Mouse (Mus musculus) intestine, embryonic 15.5 days (tissue): ENCODE results near the gene Sox15. TPM values are rescaled to one million over a fixed set of nuclear protein-coding genes. Genes with fewer than 3 reads are reported as not detected.
A peak's percentile ranks its signal among the peaks of the same experiment; 100 is the strongest.

Source experiments
- ATAC-seq: fragments of 200-750 bp; cut with Nextera tagmentation; 2 replicates; pipeline ENCODE4 v1.8.0; 2017; ENCODE audit warnings: moderate TSS enrichment, moderate library complexity
- H3K27ac ChIP-seq: fragments of 300-500 bp; sonication (generic); 2 replicates; pipeline ENCODE4 v1.5.1; 2015; ENCODE audit warnings: mild to moderate bottlenecking, inconsistent platforms
- H3K27me3 ChIP-seq: fragments of 300-500 bp; sonication (generic); replicated peaks from 2 replicates; pipeline ENCODE4 v1.6.1; 2015; ENCODE audit warnings: inconsistent platforms
- H3K36me3 ChIP-seq: fragments of 300-500 bp; sonication (generic); 2 replicates; pipeline ENCODE4 v1.6.1; 2015; ENCODE audit warnings: inconsistent platforms
- H3K4me1 ChIP-seq: fragments of 300-500 bp; sonication (generic); replicated peaks from 2 replicates; pipeline ENCODE4 v1.6.1; 2015; ENCODE audit warnings: inconsistent platforms
- H3K4me2 ChIP-seq: fragments of 300-500 bp; sonication (generic); replicated peaks from 2 replicates; pipeline ENCODE4 v1.6.1; 2015; ENCODE audit warnings: mild to moderate bottlenecking, inconsistent platforms
- H3K4me3 ChIP-seq: fragments of 300-500 bp; sonication (generic); replicated peaks from 2 replicates; pipeline ENCODE4 v1.5.1; 2015; ENCODE audit warnings: inconsistent platforms
- H3K9ac ChIP-seq: fragments of 300-500 bp; sonication (generic); 2 replicates; pipeline ENCODE4 v1.6.1; 2015; ENCODE audit warnings: inconsistent platforms
- H3K9me3 ChIP-seq: fragments of 300-500 bp; sonication (generic); 2 replicates; pipeline ENCODE4 v1.6.1; 2016; ENCODE audit warnings: inconsistent platforms
- WGBS: fragments of 180-500 bp; shearing (Covaris S2); methylation state at CpG from one replicate; pipeline ENCODE4 v1.1.7; 2015; 5-methylcytosine and 5-hydroxymethylcytosine counted together
- polyA plus RNA-seq: library from polyadenylated mRNA; unstranded; fragments of >200 nt; fragmentation: Nextera tagmentation; extraction: Ambion mirVana; gene quantifications from 2 replicates; pipeline ENCODE4 v1.2.1, GENCODE M21; 2015

Gene Sox15
- polyA plus RNA-seq, 1 experiment from 2014 or later: not detected

DNA sequence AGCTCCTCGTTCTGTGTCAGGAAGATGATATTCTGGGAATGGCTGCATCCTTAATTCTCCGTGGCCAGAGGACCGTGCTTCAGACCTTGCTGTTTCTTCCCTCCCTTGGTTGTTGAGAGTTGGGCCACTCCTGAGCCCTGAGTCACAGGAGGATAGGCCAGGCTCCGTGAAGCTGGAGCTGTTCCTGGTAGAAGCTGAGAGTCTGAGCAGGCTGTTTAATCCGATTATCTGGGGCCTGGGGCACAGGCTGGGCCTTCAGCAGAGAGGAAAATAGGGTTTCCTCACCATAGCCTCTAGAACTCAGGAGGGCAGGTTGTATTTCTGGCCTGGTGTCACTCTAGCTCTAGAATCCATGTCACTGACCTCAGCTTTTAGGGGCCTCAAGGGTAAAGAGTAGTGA is 1.7 kb upstream of the Sox15 start:
- Histone ChIP-seq H3K4me2 (no peak overlapping the region), H3K9ac (no peak overlapping the region), H3K4me3 (no peak overlapping the region), H3K9me3 (no peaks in the 10 kb centered on the region), H3K27me3 (no peaks in the 10 kb centered on the region), H3K27ac (no peak overlapping the region), H3K4me1 (peaks cover 12% of the 10 kb centered on the region), H3K36me3 (peaks cover 53% of the 10 kb centered on the region)
- WGBS: 71% methylated on average over 5 of the region's 5 CpGs
- ATAC-seq: no peak

DNA sequence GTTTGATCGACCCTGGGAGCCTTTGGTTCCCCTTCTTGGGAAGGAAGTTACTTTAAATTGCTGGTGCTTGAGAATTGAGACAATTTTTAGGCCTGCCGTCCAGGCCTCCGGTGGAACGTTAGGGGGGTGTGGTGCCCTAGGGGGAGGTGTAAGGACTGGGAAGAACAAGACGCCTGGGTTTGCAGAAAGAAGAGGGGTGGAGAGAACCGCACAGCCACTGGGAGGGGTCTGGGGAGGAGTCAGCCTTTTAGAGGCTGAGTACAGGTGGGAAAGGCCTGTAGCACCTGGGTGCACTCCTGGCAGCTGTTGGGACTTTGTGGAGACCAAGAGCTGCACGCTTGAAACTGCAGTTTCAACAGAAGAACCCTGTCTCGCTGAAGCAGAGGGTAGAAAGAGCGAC is 354 bp upstream of the Sox15 start:
- no peak for ATAC-seq
- 39% methylated on average over 9 of the region's 9 CpGs for WGBS
- no peak overlapping the region for H3K4me3 ChIP-seq
- no peak overlapping the region for H3K4me2 ChIP-seq
- peak overlapping the region; percentile 51 for H3K27ac ChIP-seq
- H3K36me3 ChIP-seq: peaks cover 47% of the 10 kb centered on the region
- no peaks in the 10 kb centered on the region for H3K9me3 ChIP-seq
- H3K4me1 ChIP-seq: peaks cover 12% of the 10 kb centered on the region
- 0 out of 2 replicates have a peak overlapping the region, but pooled peaks have one; percentile 13 for H3K9ac ChIP-seq
- no peaks in the 10 kb centered on the region for H3K27me3 ChIP-seq

DNA sequence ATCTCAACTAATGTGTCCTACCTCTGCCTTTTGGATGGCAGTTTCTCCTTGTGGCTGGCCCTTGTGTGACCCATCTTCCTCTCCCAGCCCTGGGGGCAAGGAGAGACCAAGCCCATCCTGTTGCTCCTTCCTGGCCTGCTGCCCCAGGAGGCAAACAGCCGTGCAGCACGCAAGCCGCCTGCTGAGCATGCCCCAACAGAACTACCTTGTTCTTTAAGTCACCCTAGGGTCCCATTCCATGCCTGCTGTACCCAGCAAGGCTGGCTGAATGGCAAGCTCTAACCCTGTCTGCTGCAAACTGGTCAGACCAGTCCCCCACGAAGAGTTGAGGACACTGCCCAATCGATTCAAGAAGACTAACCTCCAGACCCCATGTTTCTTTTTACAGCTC is 946 bp downstream of the Sox15 start:
- 86% methylated on average over 5 of the region's 5 CpGs for WGBS
- Histone ChIP-seq H3K9ac (no peak overlapping the region), H3K27me3 (no peaks in the 10 kb centered on the region), H3K4me2 (no peak overlapping the region), H3K36me3 (peaks cover 37% of the 10 kb centered on the region), H3K27ac (no peak overlapping the region), H3K4me3 (no peak overlapping the region), H3K9me3 (no peaks in the 10 kb centered on the region), H3K4me1 (peaks cover 12% of the 10 kb centered on the region)
- no peak for ATAC-seq

DNA sequence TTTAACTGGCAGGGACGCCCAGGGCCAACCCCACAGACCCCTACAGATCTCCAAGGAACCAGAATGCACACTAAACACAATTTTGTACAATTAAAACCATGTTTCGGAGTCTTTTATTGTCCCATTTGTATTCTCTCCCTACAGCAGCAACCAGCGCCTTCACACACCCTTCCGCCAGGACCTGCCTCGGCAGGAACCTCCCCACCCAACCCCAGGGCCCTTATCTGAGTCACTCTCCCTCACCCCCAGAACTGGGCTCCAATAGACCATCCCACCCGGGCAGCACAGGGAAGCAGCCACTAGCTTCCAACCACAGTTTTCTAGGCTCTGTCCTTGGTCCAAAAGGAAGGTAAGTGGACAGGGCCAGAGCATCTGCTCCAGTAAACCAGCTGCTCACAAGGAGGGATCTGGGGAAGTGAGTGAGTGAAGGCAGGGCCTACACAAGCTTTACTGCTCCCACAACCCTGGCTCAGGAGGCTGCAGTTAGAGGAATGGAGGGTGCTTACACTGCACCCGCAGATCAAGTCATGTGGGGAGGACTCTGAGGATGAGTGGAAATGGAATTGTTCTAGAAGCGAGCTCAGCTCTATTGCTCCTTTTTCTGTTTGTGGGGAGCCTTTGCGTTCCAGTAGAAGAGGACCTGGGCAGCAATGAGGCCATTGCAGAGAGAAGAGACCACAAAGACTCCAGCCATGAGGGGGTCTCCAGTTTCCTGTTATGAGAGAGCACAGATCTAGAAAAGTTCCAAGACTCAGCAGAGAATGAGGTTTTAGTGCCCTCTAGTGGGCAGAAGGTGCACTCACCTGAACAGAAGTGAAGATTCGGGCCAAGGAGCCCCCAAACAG is 1.7 kb downstream of the Sox15 start:
- H3K9me3 ChIP-seq: no peaks in the 10 kb centered on the region
- H3K4me3 ChIP-seq: no peak overlapping the region
- no peak overlapping the region for H3K9ac ChIP-seq
- H3K27ac ChIP-seq: no peak overlapping the region
- no peaks in the 10 kb centered on the region for H3K27me3 ChIP-seq
- 69% methylated on average over 10 of the region's 10 CpGs for WGBS
- H3K4me1 ChIP-seq: peaks cover 16% of the 10 kb centered on the region
- peaks cover 31% of the 10 kb centered on the region for H3K36me3 ChIP-seq
- no peak overlapping the region for H3K4me2 ChIP-seq
- no peak for ATAC-seq

DNA sequence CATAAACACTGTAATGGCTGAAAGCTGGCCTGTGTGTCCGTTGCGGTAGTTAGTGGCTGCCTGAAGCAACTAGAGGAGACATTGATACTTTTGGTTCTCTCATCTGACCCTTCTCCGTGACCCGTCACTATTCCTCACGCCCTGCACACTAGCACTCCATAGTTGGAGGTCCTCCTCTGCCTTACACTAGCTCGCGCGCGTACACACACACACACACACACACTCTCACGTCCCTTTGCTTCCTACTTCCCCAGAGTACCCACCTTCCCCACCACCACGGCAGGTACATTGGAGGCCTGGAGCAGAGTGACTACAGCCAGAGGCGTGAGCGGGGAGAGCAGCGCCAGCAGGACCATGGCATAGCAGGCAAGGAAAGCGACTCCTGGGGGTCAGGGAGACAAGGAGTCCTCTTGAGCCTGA is 2.4 kb downstream of the Sox15 start:
- no peak for ATAC-seq

DNA sequence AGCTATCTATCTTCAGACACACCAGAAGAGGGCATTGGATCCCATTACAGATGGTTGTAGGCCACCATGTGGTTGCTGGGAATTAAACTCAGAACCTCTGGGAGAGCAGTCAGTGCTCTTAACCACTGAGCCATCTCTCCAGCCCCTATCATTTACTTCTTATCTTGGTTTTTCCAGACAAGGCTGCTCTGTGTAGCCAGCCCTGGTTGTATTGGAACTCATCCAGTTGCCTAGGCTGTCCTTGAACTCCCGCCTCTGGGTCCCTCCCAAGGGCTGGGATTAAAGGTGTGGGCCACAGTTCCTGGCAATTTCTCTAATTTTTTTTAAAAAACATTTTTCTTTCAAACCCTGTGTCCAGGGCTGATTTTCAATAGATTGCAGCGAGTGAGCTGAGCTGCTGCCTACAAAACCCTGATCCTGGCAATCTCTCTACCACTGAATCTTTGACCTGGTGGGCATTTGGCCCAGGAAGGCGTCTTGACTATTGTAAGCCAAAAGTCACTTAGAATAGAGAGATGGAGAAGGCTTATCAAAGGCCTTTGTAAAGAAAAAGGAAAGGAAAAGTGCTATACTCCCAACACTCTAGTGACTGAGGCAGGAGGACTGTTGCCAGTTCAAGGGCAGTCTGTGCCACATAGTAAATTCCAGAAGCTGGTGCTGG is 6.2 kb downstream of the Sox15 start:
- H3K4me3 ChIP-seq: peak overlapping the region; percentile 39
- no peaks in the 10 kb centered on the region for H3K27me3 ChIP-seq
- no peaks in the 10 kb centered on the region for H3K9me3 ChIP-seq
- 76% methylated on average over 3 of the region's 3 CpGs for WGBS
- peak overlapping the region; percentile 44 for H3K9ac ChIP-seq
- peaks cover 10% of the 10 kb centered on the region for H3K4me1 ChIP-seq
- H3K27ac ChIP-seq: peak overlapping the region; percentile 96
- H3K36me3 ChIP-seq: peaks cover 15% of the 10 kb centered on the region
- ATAC-seq: no peak
- H3K4me2 ChIP-seq: peak overlapping the region; percentile 60

More for the DNA sequence above, 2.4 kb downstream of the Sox15 start:
- H3K4me1 ChIP-seq: peaks cover 16% of the 10 kb centered on the region
- H3K4me3 ChIP-seq: no peak overlapping the region
- no peak overlapping the region for H3K9ac ChIP-seq
- no peaks in the 10 kb centered on the region for H3K27me3 ChIP-seq
- WGBS: 82% methylated on average over 15 of the region's 15 CpGs
- peaks cover 25% of the 10 kb centered on the region for H3K36me3 ChIP-seq
- no peak overlapping the region for H3K27ac ChIP-seq
- H3K9me3 ChIP-seq: no peaks in the 10 kb centered on the region
- no peak overlapping the region for H3K4me2 ChIP-seq

DNA sequence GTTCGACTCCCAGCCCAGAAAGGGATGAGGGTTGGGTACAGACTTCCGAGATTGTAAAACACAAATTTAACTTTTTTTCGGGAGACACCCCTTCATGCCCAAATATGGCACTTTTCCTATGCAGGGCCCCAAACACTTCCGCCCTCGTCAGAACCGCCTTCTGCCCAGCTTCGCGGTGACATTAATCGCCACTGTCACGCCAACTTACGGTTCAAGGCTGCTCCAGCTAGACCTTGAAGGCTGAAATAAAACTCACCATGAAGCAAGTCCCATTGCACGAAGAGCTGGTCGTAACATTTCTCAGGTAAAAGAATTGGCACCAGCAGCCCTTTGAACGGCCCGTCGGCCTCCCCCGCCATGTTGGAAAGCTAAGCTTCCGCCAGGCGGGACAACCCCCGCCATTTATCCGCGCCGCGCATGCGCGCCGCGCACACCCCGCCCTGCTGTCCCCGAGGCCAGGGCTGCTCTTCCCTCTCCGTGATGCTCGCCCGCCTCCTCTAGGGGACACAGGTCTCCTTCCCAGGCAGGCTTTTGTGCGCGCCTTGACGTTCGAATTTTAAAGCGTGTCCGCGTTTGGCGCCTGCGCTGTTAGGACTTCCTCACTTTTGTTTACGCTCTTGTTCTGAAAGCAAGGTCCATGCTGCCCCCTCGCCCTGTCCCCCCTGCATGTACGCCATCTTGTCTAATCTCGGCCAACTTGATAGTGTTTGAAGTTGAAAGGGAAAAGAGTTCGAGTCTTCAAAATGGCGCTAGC is 7.3 kb downstream of the Sox15 start, which contains the start of gene Mpdu1:
Gene Mpdu1, minus strand, starts transcription at position 430 of the 754 bp plus-strand sequence.
- no peaks in the 10 kb centered on the region for H3K9me3 ChIP-seq
- peak within 1 kb of the TSS; percentile 96 for H3K27ac ChIP-seq
- H3K36me3 ChIP-seq: peaks cover 21% of the 10 kb centered on the region
- peak within 1 kb of the TSS; percentile 39 for H3K4me3 ChIP-seq
- ATAC-seq: peak; percentile 96
- peak within 1 kb of the TSS; percentile 44 for H3K9ac ChIP-seq
- peak within 1 kb of the TSS; percentile 60 for H3K4me2 ChIP-seq
- H3K4me1 ChIP-seq: peaks cover 10% of the 10 kb centered on the region
- under 1% methylated on average over 48 of the region's 48 CpGs for WGBS
- no peaks in the 10 kb centered on the region for H3K27me3 ChIP-seq

DNA sequence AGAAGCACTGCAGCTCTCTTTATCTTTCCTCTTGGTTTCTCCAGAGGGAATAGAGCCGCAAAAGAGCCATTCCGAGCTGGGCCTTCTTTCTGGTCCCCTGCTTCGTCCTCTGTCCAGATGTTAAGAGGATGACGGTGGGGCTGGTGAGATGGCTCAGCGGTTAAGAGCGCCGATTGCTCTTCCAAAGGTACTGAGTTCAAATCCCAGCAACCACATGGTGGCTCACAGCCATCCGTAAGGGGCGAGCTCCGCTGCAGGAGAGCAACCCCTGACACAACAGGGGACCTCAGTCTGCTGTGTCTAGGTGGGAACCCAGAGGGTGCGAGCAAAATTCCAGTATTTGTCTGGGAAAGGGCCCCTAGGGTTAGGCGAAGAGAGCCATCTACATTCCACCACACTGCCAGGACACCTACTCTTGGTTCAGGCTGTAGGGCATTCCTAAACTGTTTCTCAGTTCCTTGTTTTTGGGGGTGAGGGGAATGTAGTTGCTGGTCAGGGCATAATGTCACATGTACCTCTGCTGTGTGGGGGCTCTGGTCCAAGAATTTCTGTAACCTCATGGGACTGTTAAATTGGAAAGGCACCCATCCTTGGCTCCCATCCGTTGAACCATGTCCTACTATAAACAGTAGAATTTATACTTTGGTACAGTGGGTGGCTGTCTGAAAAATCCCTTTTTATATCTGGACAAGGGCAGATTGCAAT is 8.0 kb downstream of the Sox15 start:
- Histone ChIP-seq H3K27me3 (no peaks in the 10 kb centered on the region), H3K4me3 (peak overlapping the region; percentile 39), H3K9me3 (no peaks in the 10 kb centered on the region), H3K4me1 (peaks cover 10% of the 10 kb centered on the region), H3K9ac (peak overlapping the region; percentile 44), H3K27ac (peak overlapping the region; percentile 96), H3K36me3 (peaks cover 20% of the 10 kb centered on the region), H3K4me2 (peak overlapping the region; percentile 60)
- ATAC-seq: peak; percentile 17; the same call in 1 of the 2 replicates
- whole genome bisulfite sequencing: 66% methylated on average over 13 of the region's 13 CpGs

DNA sequence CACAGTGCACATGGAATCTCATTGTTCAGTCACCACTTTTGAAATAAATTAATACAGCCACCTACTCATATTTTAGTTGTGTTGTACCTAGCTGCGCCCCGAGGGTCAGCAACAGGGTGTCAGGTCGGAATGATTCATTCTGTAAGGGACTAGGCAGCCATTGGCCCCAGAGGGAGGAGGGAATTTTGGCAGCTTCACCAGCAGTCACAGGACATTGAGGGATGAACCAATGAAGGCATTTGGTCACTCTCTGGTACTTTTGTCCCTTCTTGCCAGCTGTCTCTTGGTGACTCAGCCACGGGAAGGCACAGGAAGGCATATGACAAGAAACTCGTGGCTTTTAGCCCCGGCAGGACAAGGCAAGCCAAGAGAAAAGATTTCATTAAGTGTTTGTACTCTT is 8.7 kb downstream of the Sox15 start:
- ATAC-seq: no peak
- Histone ChIP-seq H3K4me2 (no peak overlapping the region), H3K4me3 (no peak overlapping the region), H3K36me3 (peaks cover 23% of the 10 kb centered on the region), H3K9ac (no peak overlapping the region), H3K9me3 (no peaks in the 10 kb centered on the region), H3K27me3 (no peaks in the 10 kb centered on the region), H3K4me1 (peaks cover 10% of the 10 kb centered on the region), H3K27ac (no peak overlapping the region)
- 84% methylated on average over 6 of the region's 6 CpGs for WGBS

DNA sequence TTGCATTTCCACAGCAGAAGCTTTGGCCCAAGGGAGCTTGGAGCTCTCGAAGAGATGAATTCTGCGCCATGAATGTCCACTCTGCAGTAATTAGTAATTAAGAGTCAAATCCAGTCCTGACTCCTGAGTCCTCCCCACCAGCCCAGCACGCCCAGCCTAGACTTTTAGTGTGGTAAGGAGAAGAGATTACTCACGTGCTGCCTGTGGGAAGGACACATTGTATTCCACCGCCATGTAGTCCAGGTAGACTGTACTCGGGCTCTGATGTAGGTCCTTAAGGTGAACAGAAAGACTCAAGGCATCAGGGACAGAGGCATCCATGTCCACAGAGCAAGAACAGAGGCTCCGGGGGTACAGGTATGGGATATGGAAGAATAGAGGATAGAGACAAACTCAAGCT is 9.7 kb downstream of the Sox15 start:
- Histone ChIP-seq H3K4me3 (no peak overlapping the region), H3K27me3 (no peaks in the 10 kb centered on the region), H3K4me2 (no peak overlapping the region), H3K36me3 (peaks cover 30% of the 10 kb centered on the region), H3K9ac (no peak overlapping the region), H3K4me1 (peaks cover 18% of the 10 kb centered on the region), H3K27ac (no peak overlapping the region), H3K9me3 (no peaks in the 10 kb centered on the region)
- 87% methylated on average over 7 of the region's 7 CpGs for WGBS
- ATAC-seq: no peak

DNA sequence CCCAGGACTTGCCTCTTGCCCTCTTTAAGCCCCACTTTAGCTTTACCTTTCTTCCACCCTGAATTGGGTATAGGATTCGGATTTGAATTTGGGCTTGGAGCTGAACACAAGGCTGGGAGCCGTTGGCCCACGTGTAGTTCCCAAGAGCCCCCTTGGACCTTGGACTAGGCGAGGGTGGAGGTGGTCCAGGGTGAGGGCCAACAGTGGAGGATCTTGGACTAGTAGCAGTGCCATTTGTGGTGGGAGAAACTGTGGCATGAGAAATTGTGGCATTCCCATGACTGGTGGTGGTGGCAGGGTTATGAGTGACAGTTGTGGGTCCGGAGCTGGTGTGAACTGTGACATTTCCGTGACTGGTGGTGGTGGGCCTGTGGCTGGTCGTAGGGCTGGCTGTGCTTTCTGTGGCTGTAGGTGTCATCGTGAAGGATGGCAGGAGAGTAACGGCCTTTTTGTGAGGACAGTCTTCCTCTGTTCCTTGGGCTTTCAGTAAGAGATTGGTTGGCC is 10.4 kb downstream of the Sox15 start:
- Histone ChIP-seq H3K4me1 (peaks cover 20% of the 10 kb centered on the region), H3K4me3 (no peak overlapping the region), H3K9me3 (no peaks in the 10 kb centered on the region), H3K4me2 (0 out of 2 replicates have a peak overlapping the region, but pooled peaks have one; percentile 3), H3K27ac (peak overlapping the region; percentile 42; the same call in 1 of the 2 replicates), H3K27me3 (no peaks in the 10 kb centered on the region), H3K9ac (no peak overlapping the region), H3K36me3 (peaks cover 32% of the 10 kb centered on the region)
- ATAC-seq: no peak
- 67% methylated on average over 9 of the region's 9 CpGs for WGBS
